Mouse (Mus musculus) myocyte (in vitro differentiated cells): Measurements from ENCODE around the gene D11Wsu47e.

Experiments used
- E2F4 ChIP-seq: IDR thresholded peaks from one replicate; pipeline ENCODE4 v1.6.1; 2011; ENCODE audit warnings: mild to moderate bottlenecking, control low read depth, moderate library complexity; ENCODE audit not compliant: insufficient read depth
- POLR2A ChIP-seq: IDR thresholded peaks from one replicate; pipeline ENCODE4 v1.6.1; 2011; ENCODE audit warnings: low read depth, mild to moderate bottlenecking, control low read depth, moderate library complexity; ENCODE audit not compliant: insufficient read length
- USF1 ChIP-seq: IDR thresholded peaks from one replicate; pipeline ENCODE4 v1.6.1; 2011; ENCODE audit warnings: low read depth, mild to moderate bottlenecking, control low read depth, moderate library complexity

DNA sequence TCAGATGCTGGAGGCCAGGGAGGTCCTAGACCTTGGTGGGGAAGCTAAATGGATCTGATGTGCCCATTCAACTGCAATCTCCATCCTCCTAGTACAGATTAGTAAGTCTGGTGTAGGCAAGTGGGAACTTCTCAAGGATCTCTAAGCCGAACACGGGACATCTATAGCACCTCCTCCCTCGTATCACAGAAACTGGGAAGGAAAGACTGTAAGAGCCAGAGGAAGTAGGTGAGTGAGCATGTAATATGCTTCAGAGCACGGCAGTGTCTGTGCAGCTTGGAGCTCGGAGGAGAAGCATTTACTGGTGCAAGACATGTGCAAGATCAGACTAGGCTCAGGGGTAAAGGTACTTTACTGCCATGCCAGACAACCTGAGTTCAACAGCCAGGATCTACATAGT is 15.4 kb upstream of the D11Wsu47e start:
- TF ChIP-seq E2F4 = no peak
- no peak for TF ChIP-seq USF1
- no peak for TF ChIP-seq POLR2A
